In genomic region chr13:105054941-105055309, GRCm38 (mm10) we compare ENCODE assay signal across 8 mouse cellular contexts. TPM values are rescaled to one million over a fixed set of nuclear protein-coding genes. Genes with fewer than 3 reads are reported as not detected.
DNase-seq lines count a peak whose midpoint lies in the region; ATAC-seq lines count a peak whose summit lies in the region.

No protein-coding gene starts in this region.

- H3K9me3 ChIP-seq in heart, embryonic 14.5 days (ENCODE audit: control insufficient read depth, low read length), result no peaks in the 10 kb centered on the region
- no peaks in the 10 kb centered on the region for H3K9me3 ChIP-seq in hindbrain, embryonic 14.5 days (ENCODE audit: control insufficient read depth, low read length)
- H3K9me3 ChIP-seq in midbrain, embryonic 13.5 days, result no peaks in the 10 kb centered on the region

- H3K4me2 ChIP-seq in heart, embryonic 14.5 days (ENCODE audit: low read length), result peak overlapping the region; percentile 92
- peak overlapping the region; percentile 83 for H3K4me2 ChIP-seq in hindbrain, embryonic 14.5 days (replicated peaks)
- peak overlapping the region; percentile 83 for H3K4me2 ChIP-seq in midbrain, embryonic 13.5 days (replicated peaks)

- 1% methylated on average over 6 of the region's 8 CpGs for WGBS in heart, embryonic 14.5 days
- WGBS in hindbrain, embryonic 14.5 days, result under 1% methylated on average over 8 of the region's 8 CpGs
- WGBS in midbrain, embryonic 13.5 days, result under 1% methylated on average over 8 of the region's 8 CpGs

- intact Hi-C loops in heart, postnatal 10 days (cut with DNase I), result loop anchor here (5.0 kb wide), 3 partner anchors 167 to 768 kb away; partner anchors contain the start of gene Adamts6

- ATAC-seq in heart, embryonic 14.5 days (ENCODE audit: insufficient number of reproducible peaks, insufficient read depth, low FRiP score, low read depth), result no peak; the same call in 1 of the 2 replicates
- ATAC-seq in hindbrain, embryonic 14.5 days (ENCODE audit: low FRiP score), result peak; percentile 15
- ATAC-seq in midbrain, embryonic 13.5 days, result peak; percentile 63

- H3K27me3 ChIP-seq in heart, embryonic 14.5 days (ENCODE audit: control insufficient read depth, insufficient read depth, low read length), result no peaks in the 10 kb centered on the region
- H3K27me3 ChIP-seq in hindbrain, embryonic 14.5 days (ENCODE audit: control insufficient read depth, insufficient read depth, low read length), result peaks cover 6% of the 10 kb centered on the region; the same call in 1 of the 2 replicates
- H3K27me3 ChIP-seq in midbrain, embryonic 13.5 days, result peaks cover 12% of the 10 kb centered on the region

- no peak for DNase-seq in heart, postnatal 10 days
- no peak for DNase-seq in hindbrain, embryonic 14.5 days (ENCODE audit: low spot score)
- DNase-seq in retina, embryonic 14.5 days (ENCODE audit: low spot score), result no peak
- no peak for DNase-seq in ovary, postnatal 10 days (ENCODE audit: low spot score)
- no peak for DNase-seq in adrenal gland, postnatal 14 days

- H3K27ac ChIP-seq in heart, embryonic 14.5 days (replicated peaks in 1 of 2; ENCODE audit: control insufficient read depth in 1 of 2, insufficient read depth in 1 of 2, low read depth in 2 of 2, low read length in 2 of 2), result peak overlapping the region; percentile 56 to 72; a peak in 2 of 4 replicates
- H3K27ac ChIP-seq in brown adipose tissue, adult 24 weeks (replicated peaks; ENCODE audit: low read depth, low read length), result no peak overlapping the region
- H3K27ac ChIP-seq in hindbrain, embryonic 14.5 days, result peak overlapping the region; percentile 78
- peak overlapping the region; percentile 88 for H3K27ac ChIP-seq in midbrain, embryonic 13.5 days

- peaks cover 2 to 6% of the 10 kb centered on the region in 2 experiments for H3K4me1 ChIP-seq in heart, embryonic 14.5 days (ENCODE audit: control insufficient read depth in 2 of 2, insufficient read depth in 2 of 2, low read length in 2 of 2)
- H3K4me1 ChIP-seq in brown adipose tissue, adult 24 weeks (ENCODE audit: control insufficient read depth, insufficient read depth, insufficient read length, low read length), result no peaks in the 10 kb centered on the region
- H3K4me1 ChIP-seq in hindbrain, embryonic 14.5 days (replicated peaks; ENCODE audit: control insufficient read depth, insufficient read depth, low read length), result peaks cover 19% of the 10 kb centered on the region
- peaks cover 17% of the 10 kb centered on the region for H3K4me1 ChIP-seq in midbrain, embryonic 13.5 days (replicated peaks)

- no peaks in the 10 kb centered on the region for H3K36me3 ChIP-seq in heart, embryonic 14.5 days (ENCODE audit: control insufficient read depth, insufficient read depth, low read length)
- H3K36me3 ChIP-seq in hindbrain, embryonic 14.5 days (replicated peaks; ENCODE audit: control insufficient read depth, insufficient read depth), result no peaks in the 10 kb centered on the region
- H3K36me3 ChIP-seq in midbrain, embryonic 13.5 days, result no peaks in the 10 kb centered on the region

- peak overlapping the region; percentile 53 to 70 for H3K4me3 ChIP-seq in heart, embryonic 14.5 days (ENCODE audit: control insufficient read depth in 1 of 2, insufficient read depth in 1 of 2, low read depth in 1 of 2, low read length in 2 of 2)
- H3K4me3 ChIP-seq in brown adipose tissue, adult 24 weeks (ENCODE audit: insufficient read depth, low read depth, low read length), result peak overlapping the region; percentile 53
- peak overlapping the region; percentile 70 for H3K4me3 ChIP-seq in hindbrain, embryonic 14.5 days (replicated peaks; ENCODE audit: low read length)
- peak overlapping the region; percentile 58 for H3K4me3 ChIP-seq in midbrain, embryonic 13.5 days (replicated peaks)

- H3K9ac ChIP-seq in heart, embryonic 14.5 days (ENCODE audit: low read length), result peak overlapping the region; percentile 81
- peak overlapping the region; percentile 63 for H3K9ac ChIP-seq in hindbrain, embryonic 14.5 days
- H3K9ac ChIP-seq in midbrain, embryonic 13.5 days (replicated peaks), result peak overlapping the region; percentile 72

RNA-seq across cellular contexts. Expression of gene Rgs7bp, which starts 0.2 kb away (rescaled TPM):
- 3.7 and 3.8 TPM in 2 replicates for polyA plus RNA-seq in heart, embryonic 14.5 days (2014; fragmentation: Nextera tagmentation; extraction: Ambion mirVana)
- 1 to 10 TPM; 4.7 to 5.8 TPM for total RNA-seq in heart, postnatal 10 days (2021)
- 0.75 and 0.91 TPM in 2 replicates for polyA plus RNA-seq in brown adipose tissue, adult 24 weeks (2012; ENCODE audit: insufficient read depth, insufficient read length, missing spikeins)
- 7.0 and 8.2 TPM in 2 replicates for polyA plus RNA-seq in hindbrain, embryonic 14.5 days (2014; fragmentation: Nextera tagmentation; extraction: Ambion mirVana)
- polyA plus RNA-seq in midbrain, embryonic 13.5 days (2015; fragmentation: Nextera tagmentation; extraction: Ambion mirVana), result 2.2 and 2.3 TPM in 2 replicates
- 1.3 and 1.8 TPM in 2 replicates for total RNA-seq in adrenal gland, postnatal 14 days (2021)

RNA-seq across cellular contexts. Expression of gene 4933425L06Rik, which starts 27.0 kb away (rescaled TPM):
- polyA plus RNA-seq in heart, embryonic 14.5 days (2014; fragmentation: Nextera tagmentation; extraction: Ambion mirVana), result not detected in 2 replicates
- not detected for total RNA-seq in heart, postnatal 10 days (2021)
- polyA plus RNA-seq in brown adipose tissue, adult 24 weeks (2012; ENCODE audit: insufficient read depth, insufficient read length, missing spikeins), result not detected in 2 replicates
- 0.09 TPM in 1 of 2 replicates, not detected in the other for polyA plus RNA-seq in hindbrain, embryonic 14.5 days (2014; fragmentation: Nextera tagmentation; extraction: Ambion mirVana)
- polyA plus RNA-seq in midbrain, embryonic 13.5 days (2015; fragmentation: Nextera tagmentation; extraction: Ambion mirVana), result not detected in 2 replicates
- total RNA-seq in adrenal gland, postnatal 14 days (2021), result not detected in 2 replicates
